Mouse (Mus musculus) bone marrow macrophage, adult 2 months (primary cell): ENCODE measurements around the gene Acoxl. TPM values are rescaled to one million over a fixed set of nuclear protein-coding genes. Genes with fewer than 3 reads are reported as not detected.

Source experiments
- H3K27ac ChIP-seq: 2 replicates; pipeline ENCODE4 v1.5.1; 2012; ENCODE audit warnings: low read depth, low read length; ENCODE audit not compliant: insufficient read depth
- H3K4me1 ChIP-seq: 2 replicates; pipeline ENCODE4 v1.6.1; 2012; ENCODE audit warnings: low read length; ENCODE audit not compliant: control insufficient read depth, insufficient read depth
- H3K4me3 ChIP-seq: 2 replicates; pipeline ENCODE4 v1.5.1; 2012; ENCODE audit warnings: mild to moderate bottlenecking, low read length, moderate library complexity; ENCODE audit not compliant: insufficient read depth
- CTCF ChIP-seq: IDR thresholded peaks from 2 replicates; pipeline ENCODE4 v1.5.1; 2012; ENCODE audit warnings: low read depth, mild to moderate bottlenecking, low read length, moderate library complexity
- POLR2A ChIP-seq: IDR thresholded peaks from 2 replicates; pipeline ENCODE4 v1.6.1; 2012; ENCODE audit warnings: mild to moderate bottlenecking, low read depth, low read length, borderline replicate concordance
- polyA plus RNA-seq: library from polyadenylated mRNA; stranded (reverse); fragments of >200 nt; gene quantifications from 2 replicates; pipeline ENCODE4 v1.2.4, GENCODE M21; 2012; ENCODE audit not compliant: missing spikeins, insufficient read depth, insufficient read length

Acoxl gene
- polyA plus RNA-seq, 1 experiment = not detected

- H3K4me3 ChIP-seq = no peak overlapping the region
- TF ChIP-seq POLR2A (no peak), CTCF (no peak)
- peaks cover 15% of the 10 kb centered on the region for H3K4me1 ChIP-seq
- no peak overlapping the region for H3K27ac ChIP-seq
These were observed 3.7 kb downstream of the Acoxl start for GRCm38 (mm10) chr2:127842421-127842820.

GRCm38 (mm10) chr2:127845346-127845982 is 6.8 kb downstream of the Acoxl start:
- Histone ChIP-seq H3K27ac (no peak overlapping the region), H3K4me1 (peaks cover 15% of the 10 kb centered on the region), H3K4me3 (no peak overlapping the region)
- TF ChIP-seq POLR2A (no peak), CTCF (no peak)

- Histone ChIP-seq H3K4me1 (peaks cover 15% of the 10 kb centered on the region), H3K4me3 (no peak overlapping the region), H3K27ac (no peak overlapping the region)
- no peak for TF ChIP-seq POLR2A
- no peak for TF ChIP-seq CTCF
These were observed 7.3 kb downstream of the Acoxl start for GRCm38 (mm10) chr2:127846008-127846407.

- Histone ChIP-seq H3K27ac (no peak overlapping the region), H3K4me1 (peaks cover 15% of the 10 kb centered on the region), H3K4me3 (no peak overlapping the region)
- TF ChIP-seq POLR2A (no peak), CTCF (no peak)
These were observed 7.9 kb downstream of the Acoxl start for GRCm38 (mm10) chr2:127846571-127846970.

GRCm38 (mm10) chr2:127850371-127850770 is 11.7 kb downstream of the Acoxl start:
- TF ChIP-seq POLR2A = no peak
- TF ChIP-seq CTCF = no peak
- peaks cover 16% of the 10 kb centered on the region for H3K4me1 ChIP-seq
- no peak overlapping the region for H3K27ac ChIP-seq
- no peak overlapping the region for H3K4me3 ChIP-seq

GRCm38 (mm10) chr2:127854332-127854991 is 15.8 kb downstream of the Acoxl start:
- TF ChIP-seq CTCF = no peak
- TF ChIP-seq POLR2A = no peak
- no peak overlapping the region for H3K4me3 ChIP-seq
- peaks cover 5% of the 10 kb centered on the region; the same call in 1 of the 2 replicates for H3K4me1 ChIP-seq

GRCm38 (mm10) chr2:127864381-127864780 is 25.7 kb downstream of the Acoxl start:
- Histone ChIP-seq H3K4me3 (no peak overlapping the region), H3K27ac (no peak overlapping the region), H3K4me1 (peaks cover 5% of the 10 kb centered on the region; the same call in 1 of the 2 replicates)
- no peak for TF ChIP-seq CTCF
- TF ChIP-seq POLR2A = no peak

More at GRCm38 (mm10) chr2:127854332-127854991, 15.8 kb downstream of the Acoxl start:
- no peak overlapping the region for H3K27ac ChIP-seq

GRCm38 (mm10) chr2:127881063-127881462 is 42.4 kb downstream of the Acoxl start:
- Histone ChIP-seq H3K4me3 (no peak overlapping the region), H3K27ac (no peak overlapping the region), H3K4me1 (no peaks in the 10 kb centered on the region)
- TF ChIP-seq POLR2A (no peak), CTCF (no peak)

- Histone ChIP-seq H3K27ac (no peak overlapping the region), H3K4me1 (peaks cover 16% of the 10 kb centered on the region), H3K4me3 (no peak overlapping the region)
- TF ChIP-seq POLR2A = no peak
- TF ChIP-seq CTCF = peak; percentile 79
These were observed 50.8 kb downstream of the Acoxl start for GRCm38 (mm10) chr2:127889432-127889831.

GRCm38 (mm10) chr2:127889979-127890378 is 51.3 kb downstream of the Acoxl start:
- Histone ChIP-seq H3K4me1 (peaks cover 19% of the 10 kb centered on the region), H3K4me3 (no peak overlapping the region), H3K27ac (no peak overlapping the region)
- TF ChIP-seq POLR2A = no peak
- TF ChIP-seq CTCF = no peak
